In the genomic region with DNA sequence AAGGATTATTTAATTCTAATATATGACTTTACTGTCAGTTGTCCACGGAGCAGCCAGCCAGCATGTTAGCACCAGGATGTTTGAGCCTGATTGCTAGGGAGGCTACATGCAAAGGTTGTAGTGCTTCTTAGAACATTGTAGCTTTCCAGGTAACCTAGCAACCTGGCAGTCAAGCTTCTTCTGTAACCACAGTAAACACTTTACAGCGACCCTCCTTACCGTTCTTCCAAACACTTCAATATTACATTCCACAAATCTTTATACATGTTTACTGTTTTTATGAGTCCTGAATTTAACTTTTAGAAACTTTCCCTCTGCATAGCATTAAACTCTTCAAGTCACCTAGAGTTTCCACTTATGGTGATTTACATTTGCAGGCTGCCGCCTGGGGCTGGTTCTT, we compare ENCODE assay signal across 19 mouse cellular contexts.
"Had no signal": no experiment of that assay in that cellular context is flagged by ENCODE, and none has a peak within 500 bp of the region (broad histone marks: within the 10 kb centered on the region; RNA-seq: fewer than 3 reads in every experiment).

No protein-coding gene starts in this region.

- H3K9me3 ChIP-seq: kidney, embryonic 15.5 days; limb, embryonic 15.5 days; liver, embryonic 12.5 days; liver, embryonic 15.5 days; midbrain, embryonic 12.5 days; midbrain, embryonic 15.5 days; neural tube, embryonic 13.5 days; stomach, embryonic 15.5 days had no signal

- H3K4me1 ChIP-seq: kidney, embryonic 15.5 days; limb, embryonic 15.5 days; liver, embryonic 12.5 days; liver, embryonic 15.5 days; midbrain, embryonic 12.5 days; midbrain, embryonic 15.5 days; stomach, embryonic 15.5 days had no signal

- H3K27me3 ChIP-seq: kidney, embryonic 15.5 days; limb, embryonic 15.5 days; liver, embryonic 12.5 days; liver, embryonic 15.5 days; midbrain, embryonic 12.5 days; midbrain, embryonic 15.5 days; neural tube, embryonic 13.5 days; stomach, embryonic 15.5 days had no signal

- DNase-seq: kidney, adult 8-10 months; kidney, postnatal 14 days; kidney, postnatal 4 days; lung, embryonic 14.5 days; retina, postnatal 1 day; right cerebral cortex, postnatal 25 days; spleen, adult 18-20 months; thymus, adult 18-20 months; thymus, postnatal 36 days had no signal

- H3K9ac ChIP-seq: kidney, embryonic 15.5 days; limb, embryonic 15.5 days; liver, embryonic 12.5 days; liver, embryonic 15.5 days; lung, embryonic 14.5 days; midbrain, embryonic 12.5 days; midbrain, embryonic 15.5 days; neural tube, embryonic 13.5 days; stomach, embryonic 15.5 days had no signal

- H3K4me2 ChIP-seq: kidney, embryonic 15.5 days; limb, embryonic 15.5 days; liver, embryonic 12.5 days; liver, embryonic 15.5 days; lung, embryonic 14.5 days; midbrain, embryonic 12.5 days; midbrain, embryonic 15.5 days; neural tube, embryonic 13.5 days; stomach, embryonic 15.5 days had no signal

- H3K27ac ChIP-seq: kidney, embryonic 15.5 days; limb, embryonic 15.5 days; liver, embryonic 12.5 days; liver, embryonic 15.5 days; midbrain, embryonic 12.5 days; midbrain, embryonic 15.5 days; neural tube, embryonic 13.5 days; stomach, embryonic 15.5 days had no signal

- H3K4me3 ChIP-seq: kidney, embryonic 15.5 days; limb, embryonic 15.5 days; liver, embryonic 12.5 days; liver, embryonic 15.5 days; midbrain, embryonic 12.5 days; midbrain, embryonic 15.5 days; myocyte; neural tube, embryonic 13.5 days; stomach, embryonic 15.5 days had no signal

- ATAC-seq: intestine, postnatal 0 days; liver, embryonic 12.5 days; midbrain, embryonic 15.5 days had no signal

- H3K36me3 ChIP-seq: kidney, embryonic 15.5 days; limb, embryonic 15.5 days; liver, embryonic 12.5 days; liver, embryonic 15.5 days; midbrain, embryonic 12.5 days; midbrain, embryonic 15.5 days; neural tube, embryonic 13.5 days; stomach, embryonic 15.5 days had no signal
